Mouse (Mus musculus): ENCODE results near the gene Mysm1.

Gene Mysm1

DNA sequence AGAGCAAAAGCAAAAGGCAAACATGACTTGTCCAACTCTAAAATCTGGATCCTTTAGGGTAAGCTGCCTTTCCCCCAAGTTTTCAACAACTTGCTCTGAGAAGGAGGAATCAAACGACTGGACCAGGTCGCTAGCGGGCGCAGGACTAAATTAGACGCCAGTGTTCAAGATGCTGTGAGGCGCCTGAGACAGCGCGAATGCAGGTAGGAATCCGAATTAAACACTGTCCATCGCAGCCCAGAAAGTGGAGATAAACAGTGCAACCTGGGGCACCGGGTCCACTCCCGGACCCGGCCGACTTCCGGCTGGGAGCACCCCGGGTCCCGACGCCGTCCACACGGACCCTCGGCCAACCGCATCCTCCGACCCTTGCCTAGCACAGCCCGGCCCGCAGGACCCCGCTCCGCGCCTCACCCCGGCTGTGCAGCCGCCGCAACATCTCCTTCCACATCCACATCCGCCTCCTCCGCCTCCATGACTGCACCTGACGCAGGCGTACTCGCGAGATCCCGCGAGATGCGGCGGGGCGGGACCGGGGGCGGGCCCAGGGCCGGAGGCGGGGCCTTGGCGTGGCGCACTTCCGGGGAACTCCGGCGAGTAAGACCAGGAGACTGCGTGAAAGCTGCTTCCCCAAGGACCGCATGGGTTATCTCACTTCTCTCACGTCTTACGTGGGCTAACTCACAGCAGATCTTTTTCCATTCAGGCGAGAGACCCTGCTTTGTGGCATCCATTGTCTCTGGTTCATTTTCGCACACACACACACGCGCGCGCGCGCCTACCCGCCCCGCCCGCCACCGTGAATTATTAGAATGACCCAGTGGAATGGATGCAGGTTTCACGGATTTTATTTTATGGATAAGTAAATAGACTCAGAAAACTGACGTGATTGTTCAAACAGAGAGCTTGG, at the start of gene Mysm1:
Gene Mysm1, minus strand, starts transcription at position 511 of the 910 bp plus-strand sequence.
- peak; percentile 87 for DNase-seq (ENCODE audit: low spot score)

DNA sequence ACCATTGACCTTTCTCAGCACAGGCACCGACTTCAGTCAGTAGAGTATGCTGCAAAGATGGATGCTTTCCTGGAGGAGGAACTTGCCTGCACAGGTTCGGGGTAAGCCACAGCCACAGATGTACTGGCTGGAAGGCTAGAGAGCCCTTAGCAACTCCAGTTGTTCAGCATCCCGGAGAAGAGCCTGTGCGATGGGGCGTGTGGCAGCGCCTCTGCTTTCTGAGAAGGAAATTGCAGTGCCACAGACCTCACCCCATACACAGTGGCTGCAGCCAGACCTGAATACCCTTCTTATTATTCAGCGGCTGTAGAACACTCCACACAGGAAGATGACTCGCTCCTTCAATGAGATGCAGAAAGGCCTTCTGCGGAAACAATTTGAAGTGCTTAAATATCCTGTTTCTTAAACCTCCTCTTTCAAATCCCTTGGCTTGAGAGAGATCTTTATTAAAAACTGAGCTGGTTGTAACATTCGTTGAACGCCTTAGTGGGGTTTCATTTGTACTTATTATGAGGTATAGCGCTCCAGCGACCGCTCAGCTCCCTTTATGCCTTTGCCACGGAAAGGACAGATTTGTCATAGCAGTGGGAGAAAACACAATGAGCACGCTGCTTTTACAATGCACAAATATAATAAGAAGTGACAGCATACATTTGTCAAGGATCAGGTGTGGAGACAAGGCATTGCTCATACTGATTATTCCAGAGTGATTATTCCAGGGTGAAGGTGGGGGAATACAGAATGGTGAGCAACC, 47.1 kb upstream of the Mysm1 start:
- DNase-seq (ENCODE audit: low spot score), result no peak

DNA sequence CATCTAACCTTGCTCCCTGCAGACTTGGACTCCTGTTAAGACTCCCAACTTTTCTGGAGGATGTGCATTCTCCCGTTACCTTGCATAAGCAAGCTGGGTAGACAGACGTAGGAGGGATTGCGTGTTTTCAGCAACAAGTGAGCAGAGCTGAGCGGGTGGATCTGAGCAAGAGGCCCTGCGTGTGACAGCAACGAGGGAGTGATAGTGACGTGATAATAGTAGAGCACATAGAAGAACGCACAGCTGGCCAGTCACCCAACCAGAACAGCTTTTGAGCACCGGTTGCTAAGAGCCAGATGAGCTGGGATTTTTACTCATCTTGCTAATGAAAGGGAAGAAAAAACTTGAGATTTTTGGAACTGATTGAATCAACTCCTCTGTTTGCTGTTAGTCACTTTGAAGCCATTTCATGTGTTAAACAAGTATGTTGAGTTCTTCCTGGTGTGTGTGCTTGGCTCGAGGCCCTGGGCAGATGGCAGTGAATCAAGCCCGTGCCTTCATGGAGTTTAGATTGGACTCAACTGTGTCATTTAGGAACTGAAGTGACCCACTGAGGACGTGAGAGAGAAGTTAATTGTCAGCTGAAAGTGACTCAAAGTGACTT, 44.6 kb upstream of the Mysm1 start:
- DNase-seq (ENCODE audit: low spot score), result no peak

DNA sequence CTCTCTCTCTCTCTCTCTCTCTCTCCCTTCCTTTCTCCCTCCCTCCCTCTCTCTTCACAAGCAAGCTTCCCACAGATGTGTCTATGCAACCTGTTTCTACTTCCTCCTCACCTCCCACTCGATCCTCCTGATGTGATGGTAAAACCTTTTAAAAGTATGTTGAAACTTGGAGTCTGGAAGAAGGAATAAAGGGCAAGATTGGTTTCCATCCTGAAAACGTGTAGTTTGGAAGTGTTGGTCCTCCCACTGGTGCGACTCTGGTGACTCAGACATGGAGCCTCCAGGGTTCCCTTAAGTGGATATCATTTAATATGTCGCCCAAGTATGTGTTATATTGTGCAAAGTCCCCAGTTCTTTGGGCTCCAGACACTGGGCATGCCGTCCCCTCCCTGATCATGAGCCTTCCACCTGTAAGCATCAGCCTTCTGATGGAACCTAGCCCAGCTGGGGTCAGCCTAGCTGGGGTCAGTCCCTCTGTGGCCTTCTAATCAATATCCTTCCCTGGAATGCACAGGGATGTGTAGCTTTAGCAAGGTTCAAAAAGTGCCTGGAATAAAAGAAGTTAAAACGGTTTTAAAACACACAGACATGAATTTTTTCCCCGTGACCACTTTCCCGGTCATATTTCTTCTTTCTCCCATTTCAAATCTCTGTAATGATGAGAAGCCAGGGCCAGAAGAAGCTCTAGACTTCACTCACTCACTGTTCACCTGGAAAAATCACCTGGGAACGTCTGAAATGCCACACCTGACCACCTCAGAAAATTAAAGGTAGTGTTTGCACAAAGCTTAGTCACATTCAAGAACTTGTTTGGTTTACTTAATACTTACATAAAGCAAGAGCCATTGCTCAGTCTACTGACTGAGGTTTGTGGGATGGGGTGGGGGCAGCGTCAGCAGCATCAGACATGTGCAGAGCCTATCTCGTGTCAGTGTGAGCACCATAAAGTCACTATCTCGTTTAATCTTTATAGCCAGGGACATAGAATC, 43.0 kb upstream of the Mysm1 start:
- DNase-seq (ENCODE audit: low spot score), result no peak

DNA sequence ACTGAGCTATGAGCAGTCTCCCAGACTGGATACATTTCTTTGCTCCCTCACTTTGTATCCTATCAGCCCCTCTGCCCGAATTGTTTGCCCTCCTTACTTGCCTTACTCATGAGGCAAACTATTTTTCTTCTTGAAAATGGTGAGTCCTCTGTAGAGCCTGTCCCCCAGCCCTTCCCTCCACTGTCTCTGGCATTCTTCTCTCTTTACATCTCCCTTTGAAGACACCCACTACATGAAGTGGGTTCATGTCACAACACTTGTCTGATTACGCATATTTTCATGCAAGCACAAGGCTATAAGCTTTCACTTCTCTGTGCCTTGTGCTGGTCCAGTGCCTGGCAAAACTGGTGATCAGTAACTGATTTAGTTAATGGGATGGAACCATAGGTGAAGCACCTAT, 41.3 kb upstream of the Mysm1 start:
- DNase-seq (ENCODE audit: low spot score), result no peak

DNA sequence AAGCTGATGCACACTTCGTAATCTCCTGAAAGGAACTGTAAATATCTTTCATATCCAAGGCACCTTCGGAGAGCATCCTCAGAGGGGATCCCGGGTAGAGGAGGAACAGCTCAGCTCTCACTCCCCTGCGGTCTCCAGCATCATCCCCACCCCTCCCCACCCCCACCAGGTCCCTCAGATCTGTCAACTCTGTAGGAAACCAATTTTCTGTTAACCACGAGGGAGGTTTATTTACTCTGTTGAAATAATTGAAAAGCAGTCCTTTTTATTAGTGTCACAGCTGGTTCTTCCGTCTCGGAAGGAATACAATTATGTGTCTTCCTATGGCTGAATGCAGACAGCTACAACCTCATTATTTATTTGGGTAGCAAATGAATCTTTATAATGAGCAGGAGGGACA, 39.3 kb upstream of the Mysm1 start:
- no peak for DNase-seq (ENCODE audit: low spot score)

DNA sequence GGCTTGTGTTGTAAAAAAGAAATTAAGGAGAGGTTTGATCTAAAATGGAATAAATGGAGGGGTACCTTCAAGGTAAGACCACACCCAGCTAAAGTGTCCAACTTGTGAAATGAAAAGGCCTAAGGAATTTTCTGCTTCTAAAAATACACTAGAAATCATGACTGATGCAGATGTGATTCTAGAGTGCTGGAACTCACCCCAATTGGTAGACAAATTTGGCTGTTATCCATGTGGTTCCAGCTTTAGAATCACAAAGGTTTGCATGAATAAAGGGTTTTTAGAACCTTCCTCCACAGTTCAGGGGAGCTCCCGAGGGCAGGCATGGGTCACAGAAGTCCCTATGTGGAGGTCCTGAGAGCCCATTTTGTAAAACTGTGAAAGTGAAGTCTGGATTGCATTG, 33.8 kb upstream of the Mysm1 start:
- no peak for DNase-seq (ENCODE audit: low spot score)

DNA sequence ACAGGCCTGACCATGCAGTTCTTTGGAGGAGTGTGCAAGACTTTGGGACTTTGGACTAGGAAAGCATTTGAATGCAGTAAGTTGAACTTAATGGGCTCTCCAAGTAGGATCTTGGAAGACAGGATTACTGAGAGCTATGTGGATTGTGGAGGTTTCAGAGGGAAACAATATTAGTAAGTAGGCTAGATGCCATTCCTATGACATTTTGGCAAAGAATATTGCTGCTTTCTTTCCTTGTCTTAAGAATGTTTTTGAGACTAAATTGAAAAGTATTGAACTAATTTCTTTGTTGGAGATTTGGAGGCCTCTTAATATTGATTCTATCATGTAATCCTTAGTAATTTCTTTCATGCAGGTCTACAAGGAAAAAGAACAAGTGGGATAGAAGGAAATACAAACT, 33.4 kb upstream of the Mysm1 start:
- DNase-seq (ENCODE audit: low spot score), result no peak

DNA sequence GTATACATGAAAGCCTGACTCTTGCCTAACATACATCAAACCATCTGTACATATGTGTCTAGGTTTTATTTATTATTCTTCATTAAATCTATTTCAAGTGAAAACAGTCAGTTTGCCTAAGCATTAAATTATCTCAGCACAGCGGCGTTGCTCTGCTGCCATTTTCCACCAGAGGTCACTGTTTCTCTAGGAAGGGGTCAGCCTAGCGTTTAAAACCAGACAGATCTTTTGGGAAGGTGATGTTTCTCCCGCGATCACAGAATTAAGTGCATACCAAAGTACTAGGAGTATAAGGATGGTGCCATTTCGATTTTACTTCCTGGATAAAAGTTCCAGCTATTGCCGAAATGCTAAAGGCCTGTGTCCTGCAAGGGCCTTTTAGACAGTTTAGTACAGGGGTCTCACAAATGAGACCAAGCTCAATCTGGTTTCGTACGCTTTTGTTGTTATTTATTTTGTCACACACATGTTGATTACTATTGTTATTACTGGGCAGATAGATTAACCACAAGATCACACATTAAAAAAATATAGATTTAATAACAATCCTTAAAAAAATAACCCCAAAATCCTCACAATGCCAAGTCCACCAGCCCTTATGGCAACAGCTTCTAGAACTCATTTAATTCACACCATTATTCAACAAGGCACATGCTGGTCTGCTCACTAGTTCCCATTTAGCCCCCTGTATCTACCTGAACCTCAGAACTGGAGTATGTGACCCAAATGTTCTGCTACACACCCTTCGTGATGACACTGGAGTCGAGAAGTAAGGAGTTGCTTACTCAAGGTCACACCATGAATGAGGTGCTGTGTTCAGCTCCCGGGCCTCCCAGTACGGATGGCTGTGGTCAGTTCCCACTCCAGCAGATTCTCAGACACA, 29.5 kb upstream of the Mysm1 start:
- DNase-seq (ENCODE audit: low spot score), result peak; percentile 81

DNA sequence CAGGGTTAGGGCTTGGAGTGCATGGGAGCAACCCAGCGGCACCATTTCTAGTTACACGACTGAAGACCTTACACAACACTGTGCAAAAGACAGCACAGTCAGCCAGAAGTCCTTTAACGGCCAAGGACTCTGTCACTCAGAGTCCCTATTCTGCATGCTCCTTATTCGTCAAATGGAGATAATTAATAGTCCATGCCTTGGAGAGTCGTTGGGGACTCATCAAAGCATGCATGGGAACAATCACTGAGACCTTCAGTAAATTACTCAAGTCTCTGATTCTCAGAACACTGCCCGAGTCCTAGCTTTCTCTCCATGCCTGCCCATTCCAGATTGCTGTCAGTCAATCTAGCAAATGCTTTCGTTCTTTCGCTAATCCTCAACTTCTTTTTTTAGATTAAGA, 28.9 kb upstream of the Mysm1 start:
- no peak for DNase-seq (ENCODE audit: low spot score)

DNA sequence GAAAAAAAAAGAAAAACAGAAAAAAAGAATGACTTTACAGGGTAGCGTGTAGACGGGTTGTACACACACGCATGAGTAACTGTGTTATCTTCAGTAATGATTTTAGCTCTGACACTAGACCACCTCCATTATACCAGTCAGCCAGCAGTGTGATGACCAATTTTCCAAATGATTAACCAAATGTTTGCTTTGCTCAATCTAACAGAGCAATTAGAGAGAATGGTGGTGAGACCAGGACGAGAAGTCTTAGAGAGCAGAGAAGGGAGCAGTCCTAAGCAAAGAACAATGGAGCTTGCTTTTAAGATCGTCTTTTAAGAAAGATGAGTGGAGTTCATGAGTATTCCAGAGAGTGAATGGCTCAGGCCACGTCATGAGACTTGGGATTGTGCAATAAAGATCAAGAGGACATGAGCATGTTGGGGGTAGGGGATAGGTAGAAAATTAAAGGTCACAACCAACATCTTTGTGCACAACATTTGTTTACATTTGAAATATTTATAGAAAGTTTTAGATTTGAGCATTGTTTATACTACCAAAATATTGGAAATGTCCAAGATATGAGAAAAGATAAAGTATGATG, 26.4 kb upstream of the Mysm1 start:
- no peak for DNase-seq (ENCODE audit: low spot score)

DNA sequence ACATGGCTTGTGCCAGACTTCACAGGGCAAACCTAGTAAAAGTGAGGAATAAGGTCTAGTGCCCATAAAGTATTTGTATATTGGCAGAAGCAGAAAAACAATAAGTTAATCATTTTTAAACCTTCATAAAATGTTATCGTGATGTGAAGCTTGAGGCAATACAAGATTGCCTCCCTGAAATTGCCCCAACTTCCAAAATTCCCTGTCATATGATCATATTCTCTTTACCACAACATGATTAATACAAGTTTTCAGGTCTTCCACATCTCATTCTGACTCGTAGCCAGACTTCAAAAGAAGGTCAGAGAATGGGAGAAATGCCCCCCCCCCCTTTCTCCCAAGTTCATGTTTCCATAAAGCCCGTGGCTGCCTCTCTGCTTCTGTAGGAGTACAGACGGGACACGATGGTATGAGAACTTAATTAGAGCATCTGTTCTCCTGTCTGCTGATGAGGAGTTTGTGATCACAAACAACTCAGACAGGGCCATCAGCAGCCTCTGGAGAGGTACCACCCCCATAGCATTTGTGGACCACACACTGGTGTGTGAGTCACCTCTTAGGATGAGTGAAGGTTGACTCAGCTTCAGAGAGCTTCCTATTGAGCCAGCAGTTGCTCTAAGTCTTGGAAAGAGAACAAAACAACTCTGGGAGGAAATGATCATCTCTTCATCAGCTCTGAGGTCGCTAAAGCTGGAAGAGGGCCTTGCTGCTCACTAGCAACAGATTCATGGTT, 22.3 kb upstream of the Mysm1 start:
- DNase-seq (ENCODE audit: low spot score), result no peak

DNA sequence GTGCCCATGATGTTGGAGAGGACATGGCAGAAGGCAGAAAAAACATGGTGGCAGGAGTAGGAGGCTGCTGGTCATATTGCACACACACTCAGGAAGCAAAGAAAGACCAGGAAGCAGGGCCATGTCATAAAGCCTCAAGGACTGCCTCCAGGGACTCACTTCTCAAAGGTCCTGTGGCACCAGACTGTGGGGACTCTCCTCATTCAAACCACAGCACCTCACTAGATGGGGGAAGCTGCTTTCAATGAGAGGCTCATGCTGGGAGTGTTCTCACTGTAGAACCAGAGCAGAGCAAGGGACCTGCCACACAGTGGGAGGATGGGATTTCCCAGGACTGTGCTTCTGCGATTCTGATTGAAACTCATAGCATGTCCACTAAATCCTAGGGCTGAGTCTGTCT, 21.2 kb upstream of the Mysm1 start:
- no peak for DNase-seq (ENCODE audit: low spot score)

DNA sequence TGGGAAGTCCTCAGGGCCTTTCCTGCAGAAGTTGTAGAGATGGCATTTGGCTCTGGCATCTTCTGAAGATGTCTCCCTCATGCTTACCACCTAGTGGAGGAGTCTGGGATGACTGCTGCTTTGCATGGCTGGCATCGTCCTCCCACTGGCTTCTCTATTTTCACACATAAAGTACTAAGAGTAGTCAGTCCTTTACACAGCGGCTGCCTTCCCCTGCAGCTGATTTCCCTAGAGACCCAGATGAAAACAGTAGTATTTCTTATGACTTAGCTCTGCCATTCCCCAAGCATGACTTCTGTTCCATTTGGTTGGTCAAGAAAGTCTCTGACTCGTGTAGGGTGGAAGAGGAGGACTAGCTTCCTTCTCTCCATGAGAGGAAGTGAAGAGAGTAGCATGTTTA, 20.3 kb upstream of the Mysm1 start:
- peak; percentile 16 for DNase-seq (ENCODE audit: low spot score)

DNA sequence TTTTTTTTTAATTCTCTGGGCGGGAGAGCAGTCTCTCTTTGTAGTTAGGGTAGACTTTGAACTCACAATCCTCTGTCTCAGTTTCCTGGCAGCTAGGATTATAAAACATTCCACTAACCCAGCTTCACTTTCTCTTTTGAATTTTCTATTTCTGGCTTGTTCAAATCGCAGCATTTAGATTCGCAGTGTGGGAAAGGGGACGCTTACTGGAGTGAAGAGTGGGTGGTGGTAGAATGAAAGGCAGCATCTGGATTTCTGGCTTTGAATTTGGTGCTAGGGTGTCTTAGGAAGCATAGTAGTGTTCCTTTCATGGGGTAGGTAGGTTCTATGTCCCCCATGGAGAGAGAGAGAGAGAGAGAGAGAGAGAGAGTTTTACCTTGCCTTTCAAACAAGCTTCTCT, 17.0 kb upstream of the Mysm1 start:
- no peak for DNase-seq (ENCODE audit: low spot score)

DNA sequence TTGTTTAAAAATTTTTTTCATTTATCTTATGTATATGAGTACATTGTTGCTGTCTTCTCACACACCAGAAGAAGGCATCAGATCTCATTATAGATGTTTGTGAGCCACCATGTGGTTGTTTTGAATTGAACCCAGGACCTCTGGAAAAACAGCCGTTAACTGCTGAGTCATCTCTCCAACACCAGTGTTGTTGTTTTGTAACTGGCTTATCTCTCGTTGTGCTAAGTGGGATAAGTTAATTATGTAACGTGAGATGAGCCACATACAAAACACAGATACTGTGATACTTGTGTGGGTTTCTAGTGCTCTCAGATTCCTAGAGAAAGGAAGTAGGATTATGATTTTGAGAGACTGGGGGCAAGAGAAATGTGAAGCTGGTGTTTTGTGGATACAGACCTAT, 11.3 kb upstream of the Mysm1 start:
- no peak for DNase-seq (ENCODE audit: low spot score)

DNA sequence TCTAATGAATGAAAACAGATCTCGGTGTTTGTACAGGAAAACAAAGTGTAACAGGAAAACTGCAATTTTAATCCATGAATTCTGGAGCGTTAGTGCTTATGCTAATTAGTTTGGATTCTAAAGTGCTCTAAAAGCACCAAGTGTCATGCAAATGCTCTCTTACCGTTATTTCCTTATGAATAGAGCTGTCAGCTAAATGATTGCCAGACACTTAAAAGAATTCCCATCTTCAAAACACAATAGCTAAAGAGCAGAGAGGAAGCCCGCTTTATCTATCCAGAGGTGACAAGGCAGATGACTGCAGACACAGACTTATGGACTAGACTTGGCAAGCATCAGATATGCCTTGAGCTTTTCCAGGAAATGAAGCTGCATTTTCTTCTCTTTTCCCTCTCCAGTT, 8.8 kb upstream of the Mysm1 start:
- no peak for DNase-seq (ENCODE audit: low spot score)

DNA sequence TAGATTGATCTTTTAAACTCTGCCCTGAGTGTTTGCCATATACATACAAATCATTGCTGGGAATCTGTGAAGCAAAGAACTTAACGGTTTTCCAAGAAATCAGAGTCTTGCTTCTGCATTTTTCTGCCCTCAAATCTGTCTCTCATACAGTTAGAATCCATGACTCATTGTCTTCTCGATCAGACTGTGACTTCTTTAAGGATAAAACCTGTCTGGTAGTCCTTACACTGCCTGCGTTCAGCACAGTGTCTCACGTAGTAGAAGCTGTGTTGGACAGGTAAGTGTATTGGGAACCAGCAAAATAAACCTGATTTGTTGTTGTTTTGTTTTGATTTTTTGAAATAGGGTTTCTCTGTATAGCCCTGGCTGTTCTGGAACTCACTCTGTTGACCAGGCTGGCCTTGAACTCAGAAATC, 608 bp upstream of the Mysm1 start:
- peak; percentile 12 for DNase-seq (ENCODE audit: low spot score)

DNA sequence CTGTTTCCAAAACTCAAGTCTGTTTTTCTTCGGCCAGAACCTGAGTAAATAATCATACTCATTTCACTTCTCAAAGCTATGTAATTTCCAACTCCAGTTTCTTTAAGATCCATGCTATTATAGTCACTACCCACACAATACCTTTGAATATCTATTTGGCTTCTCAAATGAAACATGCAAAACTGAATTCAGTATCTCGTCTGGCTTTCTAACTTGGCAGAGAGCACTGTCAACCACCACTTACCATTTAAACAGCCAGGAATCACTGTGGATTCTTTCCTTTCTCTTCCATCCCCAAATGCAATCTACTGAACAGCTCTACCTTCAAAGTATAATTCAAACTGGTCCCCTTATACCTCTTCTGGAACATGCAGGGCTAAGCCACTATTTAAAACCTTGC, 5.6 kb downstream of the Mysm1 start:
- DNase-seq (ENCODE audit: low spot score), result no peak

DNA sequence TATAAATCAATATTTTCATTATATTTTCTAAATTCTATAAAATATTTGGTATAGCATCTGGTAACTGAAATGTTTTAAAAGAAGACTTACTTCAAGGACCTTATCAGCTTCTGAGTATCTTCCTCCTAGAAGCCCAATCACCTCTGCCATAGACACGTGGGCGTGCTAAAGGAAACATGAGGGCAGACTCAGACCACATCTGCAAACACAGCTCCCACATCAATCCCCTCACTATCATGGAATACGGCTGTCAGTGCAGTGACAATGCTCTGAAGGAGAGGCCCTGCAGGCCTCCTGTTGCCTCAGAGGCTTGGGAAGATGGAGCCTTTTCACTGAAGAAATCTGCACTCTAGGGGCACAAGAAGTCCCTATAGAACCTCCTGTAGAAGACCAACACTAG, 26.1 kb downstream of the Mysm1 start:
- DNase-seq (ENCODE audit: low spot score), result no peak
